Mouse (Mus musculus): ENCODE results near the gene C1qtnf6. TPM values are rescaled to one million over a fixed set of nuclear protein-coding genes. Genes with fewer than 3 reads are reported as not detected.

Gene C1qtnf6
- total and polyA plus RNA-seq, 3 experiments: 0.11 TPM; not detected in 2

DNA sequence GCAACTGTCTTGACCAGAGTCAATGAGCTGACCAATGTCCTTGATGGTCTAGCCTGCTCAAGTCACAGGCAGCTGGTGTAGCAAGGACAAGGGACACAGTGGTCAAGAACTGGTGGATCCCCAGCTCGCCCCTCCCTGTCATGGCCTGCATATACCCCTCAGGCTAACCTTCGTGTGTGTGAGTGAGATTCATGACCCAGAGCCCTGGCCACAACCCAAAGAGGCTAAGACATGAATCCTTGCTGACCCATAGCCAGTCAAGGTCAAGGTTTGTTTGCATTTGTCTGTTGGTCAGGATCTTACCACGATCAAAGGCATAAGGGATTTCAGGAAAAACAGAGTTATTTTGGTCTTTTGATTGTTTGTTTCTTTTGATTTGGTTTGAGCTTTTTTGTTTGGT, 48.7 kb downstream of the C1qtnf6 start:
- ATAC-seq (ENCODE audit: extremely low read depth, insufficient number of reproducible peaks, low FRiP score, poor library complexity, severe bottlenecking): no peak
- no peak for TF ChIP-seq TAL1 (conservative IDR thresholded peaks at IDR 0.05; ENCODE audit: low read depth, low read length)
- TF ChIP-seq GATA1 (IDR thresholded peaks at IDR 0.05; ENCODE audit: borderline replicate concordance, low read length): no peak
- TF ChIP-seq GATA2 (IDR thresholded peaks at IDR 0.05; ENCODE audit: borderline replicate concordance, low read depth, low read length): no peak
- no peak for TF ChIP-seq CTCF (IDR thresholded peaks at IDR 0.05; ENCODE audit: low read depth, low read length)
- no peak for TF ChIP-seq POLR2AphosphoS5 (IDR thresholded peaks at IDR 0.05; ENCODE audit: insufficient replicate concordance, low read depth, low read length)
- H3K36me3 ChIP-seq (replicated peaks): no peaks in the 10 kb centered on the region
- no peaks in the 10 kb centered on the region for H3K9me3 ChIP-seq (replicated peaks)
- no peak overlapping the region for H3K4me3 ChIP-seq (ENCODE audit: low read depth, low read length)
- H3K27me3 ChIP-seq (ENCODE audit: insufficient read depth, low read length): peaks cover 50% of the 10 kb centered on the region
- H3K4me1 ChIP-seq (ENCODE audit: insufficient read depth, low read depth, low read length): no peaks in the 10 kb centered on the region
- DNase-seq (ENCODE audit: low spot score): no peak

GRCm38 (mm10) chr15:78481448-78482000, 49.7 kb downstream of the C1qtnf6 start:
- no peak for ATAC-seq (ENCODE audit: extremely low read depth, insufficient number of reproducible peaks, low FRiP score, poor library complexity, severe bottlenecking)
- no peaks in the 10 kb centered on the region for H3K9me3 ChIP-seq (replicated peaks)
- no peak overlapping the region for H3K4me3 ChIP-seq (ENCODE audit: low read depth, low read length)
- H3K4me1 ChIP-seq (ENCODE audit: insufficient read depth, low read depth, low read length): no peaks in the 10 kb centered on the region
- peaks cover 44% of the 10 kb centered on the region for H3K27me3 ChIP-seq (ENCODE audit: insufficient read depth, low read length)
- TF ChIP-seq GATA2 (IDR thresholded peaks at IDR 0.05; ENCODE audit: borderline replicate concordance, low read depth, low read length) (no peak), GATA1 (IDR thresholded peaks at IDR 0.05; ENCODE audit: borderline replicate concordance, low read length) (no peak), POLR2AphosphoS5 (IDR thresholded peaks at IDR 0.05; ENCODE audit: insufficient replicate concordance, low read depth, low read length) (no peak), CTCF (IDR thresholded peaks at IDR 0.05; ENCODE audit: low read depth, low read length) (no peak), TAL1 (conservative IDR thresholded peaks at IDR 0.05; ENCODE audit: low read depth, low read length) (no peak)
- DNase-seq (ENCODE audit: low spot score): no peak
- no peaks in the 10 kb centered on the region for H3K36me3 ChIP-seq (replicated peaks)

- Histone ChIP-seq H3K4me3 (ENCODE audit: low read depth, low read length) (no peak overlapping the region), H3K27me3 (ENCODE audit: insufficient read depth, low read length) (peaks cover 39% of the 10 kb centered on the region), H3K4me1 (ENCODE audit: insufficient read depth, low read depth, low read length) (no peaks in the 10 kb centered on the region), H3K36me3 (replicated peaks) (no peaks in the 10 kb centered on the region), H3K9me3 (replicated peaks) (no peaks in the 10 kb centered on the region)
- no peak for TF ChIP-seq CTCF (IDR thresholded peaks at IDR 0.05; ENCODE audit: low read depth, low read length)
- no peak for TF ChIP-seq POLR2AphosphoS5 (IDR thresholded peaks at IDR 0.05; ENCODE audit: insufficient replicate concordance, low read depth, low read length)
- no peak for TF ChIP-seq GATA2 (IDR thresholded peaks at IDR 0.05; ENCODE audit: borderline replicate concordance, low read depth, low read length)
- no peak for TF ChIP-seq TAL1 (conservative IDR thresholded peaks at IDR 0.05; ENCODE audit: low read depth, low read length)
- TF ChIP-seq GATA1 (IDR thresholded peaks at IDR 0.05; ENCODE audit: borderline replicate concordance, low read length): no peak
- ATAC-seq (ENCODE audit: extremely low read depth, insufficient number of reproducible peaks, low FRiP score, poor library complexity, severe bottlenecking) (no peak), DNase-seq (ENCODE audit: low spot score) (no peak)
Measured at GRCm38 (mm10) chr15:78480991-78481390, 50.2 kb downstream of the C1qtnf6 start.

- Histone ChIP-seq H3K36me3 (replicated peaks) (no peaks in the 10 kb centered on the region), H3K4me3 (ENCODE audit: low read depth, low read length) (no peak overlapping the region), H3K9me3 (replicated peaks) (no peaks in the 10 kb centered on the region), H3K27me3 (ENCODE audit: insufficient read depth, low read length) (peaks cover 38% of the 10 kb centered on the region), H3K4me1 (ENCODE audit: insufficient read depth, low read depth, low read length) (no peaks in the 10 kb centered on the region)
- no peak for DNase-seq (ENCODE audit: low spot score)
- TF ChIP-seq TAL1 (conservative IDR thresholded peaks at IDR 0.05; ENCODE audit: low read depth, low read length) (no peak), CTCF (IDR thresholded peaks at IDR 0.05; ENCODE audit: low read depth, low read length) (no peak), GATA1 (IDR thresholded peaks at IDR 0.05; ENCODE audit: borderline replicate concordance, low read length) (no peak), POLR2AphosphoS5 (IDR thresholded peaks at IDR 0.05; ENCODE audit: insufficient replicate concordance, low read depth, low read length) (no peak), GATA2 (IDR thresholded peaks at IDR 0.05; ENCODE audit: borderline replicate concordance, low read depth, low read length) (no peak)
- no peak for ATAC-seq (ENCODE audit: extremely low read depth, insufficient number of reproducible peaks, low FRiP score, poor library complexity, severe bottlenecking)
Measured at GRCm38 (mm10) chr15:78480111-78480510, 51.1 kb downstream of the C1qtnf6 start.

- TF ChIP-seq POLR2AphosphoS5 (IDR thresholded peaks at IDR 0.05; ENCODE audit: insufficient replicate concordance, low read depth, low read length): no peak
- TF ChIP-seq CTCF (IDR thresholded peaks at IDR 0.05; ENCODE audit: low read depth, low read length): no peak
- TF ChIP-seq GATA1 (IDR thresholded peaks at IDR 0.05; ENCODE audit: borderline replicate concordance, low read length): no peak
- no peaks in the 10 kb centered on the region for H3K36me3 ChIP-seq (replicated peaks)
Measured at GRCm38 (mm10) chr15:78479470-78479869, 51.7 kb downstream of the C1qtnf6 start.

GRCm38 (mm10) chr15:78478073-78478472, 53.1 kb downstream of the C1qtnf6 start:
- TF ChIP-seq GATA2 (IDR thresholded peaks at IDR 0.05; ENCODE audit: borderline replicate concordance, low read depth, low read length) (no peak), POLR2AphosphoS5 (IDR thresholded peaks at IDR 0.05; ENCODE audit: insufficient replicate concordance, low read depth, low read length) (no peak), TAL1 (conservative IDR thresholded peaks at IDR 0.05; ENCODE audit: low read depth, low read length) (no peak)
- H3K27me3 ChIP-seq (ENCODE audit: insufficient read depth, low read length): peaks cover 36% of the 10 kb centered on the region
- no peak overlapping the region for H3K4me3 ChIP-seq (ENCODE audit: low read depth, low read length)
- no peaks in the 10 kb centered on the region for H3K4me1 ChIP-seq (ENCODE audit: insufficient read depth, low read depth, low read length)
- H3K36me3 ChIP-seq (replicated peaks): no peaks in the 10 kb centered on the region
- ATAC-seq (ENCODE audit: extremely low read depth, insufficient number of reproducible peaks, low FRiP score, poor library complexity, severe bottlenecking): no peak
- H3K9me3 ChIP-seq (replicated peaks): no peaks in the 10 kb centered on the region
- DNase-seq (ENCODE audit: low spot score): no peak

More at GRCm38 (mm10) chr15:78479470-78479869, 51.7 kb downstream of the C1qtnf6 start:
- no peaks in the 10 kb centered on the region for H3K9me3 ChIP-seq (replicated peaks)
- ATAC-seq (ENCODE audit: extremely low read depth, insufficient number of reproducible peaks, low FRiP score, poor library complexity, severe bottlenecking): no peak
- peaks cover 42% of the 10 kb centered on the region for H3K27me3 ChIP-seq (ENCODE audit: insufficient read depth, low read length)
- H3K4me1 ChIP-seq (ENCODE audit: insufficient read depth, low read depth, low read length): no peaks in the 10 kb centered on the region
- no peak overlapping the region for H3K4me3 ChIP-seq (ENCODE audit: low read depth, low read length)
- no peak for DNase-seq (ENCODE audit: low spot score)

Measured in G1E (cell line).